Mouse (Mus musculus): Measurements from ENCODE around the gene Vezt. TPM values are rescaled to one million over a fixed set of nuclear protein-coding genes. Genes with fewer than 3 reads are reported as not detected.

The Vezt gene
- total RNA-seq, 1 experiment from 2014 or later: 14.7 TPM

DNA sequence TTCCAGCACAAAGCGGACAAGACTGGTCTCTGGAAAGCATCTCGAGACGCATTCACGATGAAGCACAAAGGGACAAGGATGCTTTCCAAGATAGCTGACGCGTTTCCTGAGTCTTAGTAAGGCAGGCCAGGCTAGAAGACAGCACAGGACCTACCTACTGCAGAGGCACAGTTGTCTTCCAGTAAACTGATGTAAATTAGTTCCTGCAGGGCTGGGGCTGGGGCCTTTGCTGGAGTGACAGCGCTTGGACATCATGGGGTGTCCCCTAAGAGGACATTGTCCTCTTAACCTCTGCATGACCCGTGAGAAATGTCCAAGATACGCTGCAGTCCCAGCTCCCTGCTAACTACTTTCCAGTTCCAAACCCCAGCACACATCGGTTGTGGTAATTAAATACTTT is 66.3 kb downstream of the Vezt start:
- ATAC-seq (replicated peaks; ENCODE audit: low read depth, poor library complexity, severe bottlenecking): no peak

DNA sequence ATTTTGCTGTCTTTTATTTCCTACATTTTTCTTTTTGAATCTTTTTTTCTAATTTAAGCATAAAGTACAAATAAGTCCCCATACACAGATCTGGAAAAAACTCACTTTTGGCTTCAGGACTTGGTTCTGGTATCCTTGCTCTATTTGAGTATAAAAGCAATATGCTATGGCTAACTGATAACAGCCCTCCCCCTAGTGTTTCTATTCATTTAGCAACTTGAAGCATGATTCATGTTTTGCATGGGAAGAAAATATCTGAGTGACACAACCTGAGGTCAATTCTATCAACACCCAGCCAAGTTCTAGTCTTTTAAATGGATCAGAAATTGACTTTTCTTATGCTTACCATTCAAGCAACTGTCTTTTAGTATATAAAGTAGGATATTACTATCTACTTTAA is 68.1 kb downstream of the Vezt start:
- no peak for ATAC-seq (replicated peaks; ENCODE audit: low read depth, poor library complexity, severe bottlenecking)

DNA sequence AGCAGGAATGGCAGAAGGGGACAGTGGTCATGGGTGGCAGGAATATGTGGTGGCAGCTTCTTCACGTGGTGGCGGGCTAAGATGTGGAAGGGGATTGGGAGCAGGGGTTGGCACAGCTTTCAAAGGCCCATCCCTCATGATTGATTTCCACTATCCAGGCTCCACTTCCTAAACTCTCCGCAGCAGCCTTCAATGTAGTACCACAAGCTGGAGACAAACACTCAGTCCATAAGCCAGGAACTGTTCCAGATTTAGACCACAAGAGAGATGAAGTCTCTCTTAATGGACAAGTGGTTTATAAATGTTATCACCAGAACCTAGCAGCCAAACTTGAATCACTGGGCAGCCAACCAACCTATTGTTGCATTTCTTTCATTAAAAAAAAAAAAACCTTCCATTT is 81.6 kb downstream of the Vezt start:
- no peak for ATAC-seq (replicated peaks; ENCODE audit: low read depth, poor library complexity, severe bottlenecking)

DNA sequence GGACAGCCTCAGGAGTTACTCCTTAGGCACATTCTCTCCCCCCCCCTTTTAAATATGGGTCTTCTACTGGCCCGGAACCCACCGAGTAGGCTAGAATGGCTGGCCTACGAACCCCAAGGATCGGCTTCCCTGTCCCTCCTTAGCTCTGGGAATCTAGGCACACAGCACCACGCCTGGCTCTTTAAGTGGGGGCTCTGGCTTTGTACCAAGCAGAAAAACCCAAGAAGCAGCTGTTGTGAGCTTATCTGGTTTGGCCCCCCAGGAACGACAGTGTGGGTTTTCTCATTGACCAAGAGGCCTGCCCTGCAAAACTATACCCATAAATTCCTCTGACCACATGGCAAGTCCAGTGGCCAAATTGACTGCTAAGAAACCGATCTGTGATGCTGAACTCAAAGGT is 82.1 kb downstream of the Vezt start:
- ATAC-seq (replicated peaks; ENCODE audit: low read depth, poor library complexity, severe bottlenecking): no peak

DNA sequence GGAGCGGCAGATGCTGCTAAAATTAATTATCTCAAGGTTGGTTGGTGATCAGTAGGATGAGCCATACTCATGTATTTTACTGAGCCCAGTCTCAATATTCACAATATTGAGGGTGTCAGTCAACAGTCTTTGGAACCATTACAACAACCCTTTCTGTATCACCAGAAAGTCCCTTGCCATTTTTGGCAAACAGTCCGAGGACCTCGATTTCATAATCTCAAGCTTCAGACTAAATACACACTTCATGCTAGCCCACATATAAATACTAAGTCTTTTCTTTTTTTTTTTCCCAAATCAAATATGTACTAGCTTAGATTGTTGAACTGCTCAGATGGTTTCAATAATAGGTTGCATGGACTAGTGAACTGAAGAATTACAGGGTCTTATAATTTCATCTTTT is 84.6 kb downstream of the Vezt start:
- no peak for ATAC-seq (replicated peaks; ENCODE audit: low read depth, poor library complexity, severe bottlenecking)

DNA sequence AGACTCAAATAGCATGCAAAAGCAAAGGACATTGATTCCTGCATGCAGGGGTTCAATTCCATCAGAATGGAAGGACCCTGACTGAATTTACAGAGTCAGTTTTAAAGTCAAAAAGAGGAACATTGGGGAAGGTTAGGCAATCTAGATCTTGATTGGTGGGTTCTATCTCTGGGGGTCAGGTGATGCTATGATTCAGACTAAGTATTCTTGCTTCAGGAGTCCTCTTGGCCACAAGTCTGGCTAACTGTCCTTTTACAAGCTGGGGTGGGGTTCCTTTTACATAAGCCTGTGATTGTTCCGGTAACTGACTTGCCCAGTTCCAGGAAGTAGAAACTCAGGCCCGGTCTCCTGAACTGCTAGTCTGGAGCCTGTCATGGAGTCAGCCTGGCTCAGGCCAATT is 85.7 kb downstream of the Vezt start:
- peak; percentile 88 for ATAC-seq (replicated peaks; ENCODE audit: low read depth, poor library complexity, severe bottlenecking)

DNA sequence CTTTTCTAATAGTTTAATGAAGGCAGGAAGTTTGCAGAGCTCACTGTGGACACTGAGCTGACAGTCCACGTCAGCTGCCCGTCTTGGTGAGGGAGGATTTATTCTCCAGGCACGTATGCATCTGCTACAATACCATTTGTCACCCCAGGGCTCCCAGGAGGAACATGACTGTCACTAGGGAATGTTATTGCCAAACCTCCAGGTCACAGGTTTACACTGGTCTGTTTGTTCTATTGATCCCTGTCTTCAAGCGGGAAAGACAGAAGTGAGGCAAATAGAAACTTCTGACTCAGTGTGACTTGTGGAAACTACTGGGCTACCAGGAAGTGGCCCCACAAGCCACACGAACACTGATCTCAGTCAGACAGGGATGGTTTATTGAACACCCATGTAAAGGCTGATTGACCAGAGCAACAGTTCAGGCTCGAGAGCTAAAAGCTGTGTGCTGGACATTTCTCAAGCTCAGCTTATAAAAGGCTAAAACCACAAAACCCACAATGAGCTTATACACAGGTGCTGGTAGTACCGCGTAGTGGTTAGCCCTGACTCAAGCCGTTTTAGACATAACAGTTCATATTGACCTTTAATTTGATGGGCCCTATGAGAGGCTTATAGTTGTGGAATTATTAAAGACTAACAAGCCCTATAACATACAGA is 89.6 kb downstream of the Vezt start:
- 0 out of 2 replicates have a peak, but pooled peaks have one; percentile 24 for ATAC-seq (replicated peaks; ENCODE audit: low read depth, poor library complexity, severe bottlenecking)

DNA sequence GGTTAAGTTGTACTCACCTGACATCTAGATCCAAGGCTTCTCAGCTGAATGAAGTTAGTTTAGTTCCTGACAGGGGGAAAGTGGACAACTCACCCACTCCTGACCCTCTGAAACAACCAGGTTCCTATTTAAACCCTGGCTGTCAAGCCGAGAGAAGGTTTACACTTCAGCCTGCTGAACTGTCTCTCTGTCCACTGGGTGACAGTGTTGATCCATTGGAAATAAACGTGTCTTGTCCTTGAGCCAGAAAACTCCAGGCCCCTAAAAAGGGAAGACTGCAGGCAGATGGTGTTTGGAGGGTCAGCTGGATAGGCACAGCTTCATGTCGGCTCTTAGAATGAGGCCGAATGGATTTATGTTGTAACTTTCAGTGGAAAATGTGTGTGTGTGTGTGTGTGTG is 90.3 kb downstream of the Vezt start:
- 0 out of 2 replicates have a peak, but pooled peaks have one; percentile 29 for ATAC-seq (replicated peaks; ENCODE audit: low read depth, poor library complexity, severe bottlenecking)

DNA sequence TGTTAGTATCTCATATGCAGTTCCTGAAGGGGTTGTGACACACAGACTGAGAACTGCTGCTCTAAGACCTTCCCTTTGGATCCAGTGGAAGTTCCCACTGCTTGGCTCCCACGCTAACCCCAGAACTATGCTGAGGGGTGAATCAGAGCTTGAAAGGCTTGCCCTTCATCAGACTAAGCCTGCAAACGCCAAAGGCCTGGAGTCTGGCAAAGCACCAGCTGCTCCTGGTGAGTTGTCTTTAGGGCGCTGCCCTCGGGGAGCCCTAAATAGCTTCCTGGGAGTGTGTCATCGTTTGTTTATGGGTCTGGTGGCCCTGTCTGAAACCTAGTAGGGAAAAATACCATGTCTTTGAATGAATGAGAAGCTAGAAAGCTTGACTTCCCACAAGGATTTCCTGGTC is 91.4 kb downstream of the Vezt start:
- ATAC-seq (replicated peaks; ENCODE audit: low read depth, poor library complexity, severe bottlenecking): no peak

DNA sequence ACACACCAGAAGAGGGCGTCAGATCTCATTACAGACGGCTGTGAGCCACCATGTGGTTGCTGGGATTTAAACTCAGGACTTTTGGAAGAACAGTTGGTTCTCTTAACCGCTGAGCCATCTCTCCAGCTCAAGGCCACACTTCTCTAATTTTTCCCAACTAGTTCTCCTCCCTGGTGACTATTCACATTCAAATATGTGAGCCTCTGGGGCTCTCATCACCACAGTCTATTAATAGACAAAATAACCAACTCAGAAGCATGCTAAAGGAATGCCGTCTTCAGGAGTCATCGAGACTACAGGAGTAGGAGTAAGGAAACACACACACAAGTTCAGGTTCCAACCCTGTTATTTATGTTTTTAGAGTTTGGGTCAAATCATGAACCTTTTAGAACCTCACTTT is 95.3 kb downstream of the Vezt start:
- ATAC-seq (replicated peaks; ENCODE audit: low read depth, poor library complexity, severe bottlenecking): no peak

DNA sequence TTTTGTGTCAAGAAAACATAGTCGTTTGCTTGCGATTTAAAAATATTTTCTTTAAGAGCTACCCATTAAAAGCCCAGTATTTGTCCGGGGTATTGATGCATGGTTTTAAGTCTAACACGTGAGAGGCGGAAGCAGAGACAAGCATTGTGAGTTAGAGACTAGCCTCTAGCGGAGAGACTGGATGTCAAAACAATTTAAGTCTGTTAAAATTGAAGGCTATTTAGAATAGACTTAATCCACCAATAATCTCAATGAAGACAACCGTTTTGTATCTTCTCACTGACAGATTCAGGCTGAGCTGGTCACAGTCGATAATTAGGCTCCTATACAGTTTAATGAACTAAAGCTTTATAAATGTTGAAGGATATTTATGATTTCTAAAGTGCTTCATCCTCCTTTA is 95.9 kb downstream of the Vezt start:
- ATAC-seq (replicated peaks; ENCODE audit: low read depth, poor library complexity, severe bottlenecking): no peak

DNA sequence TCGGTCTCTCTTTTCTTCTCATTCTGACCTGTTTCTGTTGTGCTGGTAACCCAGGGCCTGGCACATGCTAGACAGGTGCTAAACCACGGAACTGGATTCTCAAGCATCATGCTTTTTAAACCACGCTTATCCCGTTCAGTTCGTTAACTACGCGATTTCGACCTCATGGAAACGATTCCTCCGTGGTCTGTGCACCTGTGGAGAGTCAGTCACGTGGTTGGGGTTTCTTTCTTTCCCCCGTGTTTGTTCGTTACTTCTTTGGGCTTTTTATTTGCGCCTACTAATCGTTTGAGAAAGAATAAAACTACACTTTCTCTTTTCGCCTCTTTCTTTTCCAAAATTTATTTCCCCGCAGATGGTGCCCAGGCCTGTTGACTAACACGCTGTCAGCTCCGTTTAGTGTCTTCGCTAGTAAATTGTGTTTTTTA is 96.8 kb downstream of the Vezt start:
- no peak for ATAC-seq (replicated peaks; ENCODE audit: low read depth, poor library complexity, severe bottlenecking)

DNA sequence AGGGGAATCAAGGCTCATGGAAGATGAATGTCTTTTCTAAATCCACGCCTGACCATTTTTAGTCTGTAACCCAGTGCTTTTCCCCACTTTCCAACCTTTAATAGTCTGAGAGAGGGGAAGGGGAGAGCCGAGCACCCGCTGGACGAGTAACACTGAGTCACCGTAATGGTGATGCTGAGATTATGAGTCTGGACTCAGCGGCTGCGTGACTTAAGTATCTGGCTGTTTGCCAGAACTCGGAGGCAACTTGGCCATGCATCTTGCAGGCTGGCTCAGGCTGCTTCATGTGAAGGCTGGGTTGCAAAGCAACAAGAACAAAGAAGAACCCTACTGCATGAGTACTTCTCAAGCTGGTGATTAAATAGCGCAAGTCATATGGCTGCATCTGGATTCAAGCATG is 101.6 kb downstream of the Vezt start:
- ATAC-seq (replicated peaks; ENCODE audit: low read depth, poor library complexity, severe bottlenecking): no peak

DNA sequence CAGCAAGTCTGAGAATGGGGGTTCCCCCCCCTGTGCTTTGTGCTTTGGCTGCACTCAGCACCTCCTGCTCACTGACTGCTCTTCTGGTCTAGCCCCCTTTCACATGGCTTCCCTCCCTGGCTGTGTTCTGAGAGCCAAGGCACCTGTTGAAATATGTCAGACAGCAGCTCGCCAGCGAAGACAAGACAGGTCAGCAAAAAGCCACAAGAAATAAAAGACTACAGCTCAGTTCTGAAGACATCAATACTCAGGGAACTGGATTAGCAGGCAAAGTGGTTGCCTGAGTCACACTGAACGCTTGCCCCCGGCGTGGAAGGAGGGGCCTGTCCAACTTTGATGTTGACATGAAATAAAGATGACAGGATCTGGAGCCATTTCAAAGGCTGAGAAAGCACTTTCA is 102.8 kb downstream of the Vezt start:
- no peak for ATAC-seq (replicated peaks; ENCODE audit: low read depth, poor library complexity, severe bottlenecking)

DNA sequence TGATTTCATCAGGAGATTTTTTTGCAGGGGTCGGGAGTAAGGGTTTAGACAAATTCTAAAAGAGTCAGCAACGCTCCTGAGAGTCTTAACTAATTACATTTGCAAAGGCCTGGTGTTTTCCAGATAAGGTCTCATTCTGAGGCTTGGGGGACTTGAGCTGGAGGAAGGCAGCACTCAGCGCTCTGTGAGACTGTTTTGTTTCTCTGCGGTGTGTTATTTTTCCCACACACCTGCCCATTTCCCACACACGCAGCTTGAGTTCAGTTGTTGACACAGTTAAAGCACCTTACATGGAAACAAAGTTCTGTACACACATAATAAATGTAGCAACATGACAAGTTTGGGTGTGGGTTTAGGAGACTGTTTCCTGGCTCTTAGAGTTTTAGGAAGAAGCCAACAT is 103.6 kb downstream of the Vezt start:
- no peak for ATAC-seq (replicated peaks; ENCODE audit: low read depth, poor library complexity, severe bottlenecking)

DNA sequence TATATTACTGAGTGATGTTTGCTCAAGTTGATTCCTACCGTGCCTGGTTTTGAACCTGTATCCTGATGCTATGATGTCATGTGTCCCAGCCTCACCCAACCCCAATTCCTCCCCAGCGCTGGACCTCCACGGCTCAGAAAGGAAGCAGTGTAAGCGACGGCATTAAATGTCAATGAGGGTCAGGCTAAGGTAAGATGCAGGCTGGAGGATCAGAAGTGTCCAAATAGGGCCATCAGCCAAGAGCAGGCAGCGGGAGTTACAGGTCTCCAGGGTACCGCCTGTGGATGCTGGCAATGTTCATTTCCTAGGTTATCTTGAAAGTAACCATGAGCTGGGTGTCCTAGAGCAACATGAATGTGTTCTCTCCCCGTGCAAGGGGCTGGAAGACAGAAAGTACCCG is 104.2 kb downstream of the Vezt start:
- no peak for ATAC-seq (replicated peaks; ENCODE audit: low read depth, poor library complexity, severe bottlenecking)

DNA sequence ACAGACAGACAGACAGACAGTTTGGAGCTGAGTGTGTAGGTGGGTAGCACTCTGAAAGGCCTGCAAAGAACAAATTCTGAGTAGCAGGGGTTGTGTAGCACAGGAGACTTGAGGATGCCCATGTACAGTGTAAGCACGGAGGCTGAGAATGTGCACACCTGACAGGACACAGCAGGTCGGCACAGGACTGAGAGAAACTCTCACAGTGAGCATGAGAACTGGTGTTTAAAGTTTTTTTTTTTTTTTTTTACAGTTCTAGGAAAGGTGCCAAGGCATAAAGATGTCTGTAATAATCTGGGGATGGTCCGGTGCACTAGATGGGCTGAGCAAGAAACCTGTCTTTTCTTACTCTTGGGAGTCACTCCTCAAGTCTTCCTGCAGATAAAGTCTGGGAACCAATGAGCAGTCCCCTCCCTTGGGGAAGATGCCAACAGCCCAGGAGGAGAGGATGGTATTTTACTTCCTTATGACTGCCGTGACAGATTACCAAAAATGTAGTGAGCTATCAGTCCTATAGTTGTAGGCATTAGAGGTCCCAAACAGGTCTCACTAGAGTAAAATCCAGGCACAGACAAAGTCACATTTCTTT is 105.3 kb downstream of the Vezt start:
- no peak for ATAC-seq (replicated peaks; ENCODE audit: low read depth, poor library complexity, severe bottlenecking)

DNA sequence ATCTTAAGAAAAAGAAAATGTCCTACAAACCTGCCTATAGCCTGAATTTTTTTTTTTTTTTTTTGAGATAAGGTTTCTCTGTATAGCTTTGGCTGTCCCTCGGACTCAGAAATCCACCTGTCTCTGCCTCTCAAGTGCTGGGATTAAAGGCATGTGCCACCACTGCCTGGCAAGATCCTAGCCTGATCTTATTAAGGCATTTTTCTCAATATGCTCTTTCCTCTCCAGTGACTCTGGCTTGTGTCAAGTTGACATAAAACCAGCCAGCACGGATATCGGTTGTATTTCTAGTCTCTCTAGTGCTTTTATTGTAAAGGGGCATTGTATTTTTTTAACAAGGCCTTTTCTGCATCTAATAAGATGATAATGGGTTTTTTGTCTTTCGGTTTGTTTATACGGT is 111.0 kb downstream of the Vezt start:
- ATAC-seq (replicated peaks; ENCODE audit: low read depth, poor library complexity, severe bottlenecking): no peak

DNA sequence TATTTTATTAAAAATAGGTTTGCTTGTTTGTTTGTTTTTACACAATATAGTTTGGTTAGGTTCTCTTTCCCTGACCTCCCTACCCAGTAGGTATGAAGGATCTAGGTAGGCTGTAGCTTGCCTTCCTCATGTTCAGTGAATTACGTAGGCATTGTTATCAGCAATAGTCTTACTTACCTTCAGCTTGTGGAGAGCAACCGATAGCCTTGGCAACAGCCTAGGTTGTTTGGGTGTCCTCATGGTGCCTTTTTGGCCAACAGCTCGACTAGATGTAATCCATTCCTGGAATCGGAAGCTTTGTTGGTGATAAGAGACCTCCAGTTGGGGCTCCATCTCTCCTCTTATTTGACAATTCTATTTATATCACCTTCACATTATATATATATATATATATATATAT is 114.5 kb downstream of the Vezt start:
- ATAC-seq (replicated peaks; ENCODE audit: low read depth, poor library complexity, severe bottlenecking): no peak

DNA sequence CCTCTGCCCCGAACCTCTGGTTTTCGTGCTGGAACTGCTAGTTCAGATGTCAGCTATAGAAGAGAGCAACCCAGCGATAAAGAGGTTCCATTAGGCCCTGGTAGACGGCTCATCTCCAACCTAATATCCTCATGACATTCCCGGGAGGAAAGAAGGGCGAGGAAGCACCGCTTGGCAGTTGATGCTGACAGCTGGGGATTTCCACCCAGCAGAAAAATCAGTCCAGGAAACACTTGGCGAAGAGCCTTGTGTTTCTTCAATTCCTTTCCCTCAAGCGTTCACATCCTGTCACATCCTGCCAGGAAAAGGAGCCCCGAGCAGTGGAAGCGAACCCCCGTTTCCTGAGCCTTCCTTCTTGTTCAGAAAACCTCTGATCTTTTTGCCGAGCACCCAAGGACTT is 116.4 kb downstream of the Vezt start:
- no peak for ATAC-seq (replicated peaks; ENCODE audit: low read depth, poor library complexity, severe bottlenecking)

DNA sequence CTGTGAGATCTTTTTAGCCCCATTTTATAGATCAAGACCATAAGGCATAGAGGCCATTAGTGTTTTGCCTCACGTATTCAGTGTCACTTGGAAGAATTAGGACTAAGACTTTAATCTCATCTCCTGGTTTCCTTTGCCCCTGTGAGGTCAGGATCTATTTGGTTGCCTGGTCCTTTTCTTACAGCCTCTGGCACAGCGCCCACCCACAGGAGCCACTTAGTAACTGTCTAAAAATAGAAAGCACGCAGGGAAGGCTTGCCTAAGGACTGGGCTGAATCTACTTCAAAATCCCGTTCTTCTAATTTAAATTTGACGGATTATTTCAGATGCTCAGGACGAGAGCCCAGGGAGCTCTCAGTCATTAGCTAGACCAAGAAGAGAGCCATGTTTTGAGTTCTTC is 116.9 kb downstream of the Vezt start:
- ATAC-seq (replicated peaks; ENCODE audit: low read depth, poor library complexity, severe bottlenecking): no peak

DNA sequence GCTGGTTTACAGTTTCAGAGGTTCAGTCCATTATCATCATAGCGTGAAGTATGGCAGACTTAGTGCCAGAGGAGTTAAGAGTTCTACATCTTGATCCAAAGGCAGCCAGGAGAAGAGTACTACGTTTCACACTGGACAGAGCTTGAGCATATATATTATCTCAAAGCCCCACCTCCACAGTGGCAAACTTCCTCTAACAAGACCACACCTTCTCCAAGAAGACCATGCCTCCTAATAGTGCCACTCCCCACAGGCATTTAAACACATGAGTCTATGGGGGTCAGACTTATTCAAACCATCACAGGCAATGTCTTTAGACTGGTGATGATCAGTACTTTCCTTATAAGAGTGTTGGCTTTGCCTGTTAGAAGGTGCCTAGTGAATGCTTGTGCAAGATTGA is 117.5 kb downstream of the Vezt start:
- ATAC-seq (replicated peaks; ENCODE audit: low read depth, poor library complexity, severe bottlenecking): peak; percentile 50; the same call in 1 of the 2 replicates

All from common myeloid progenitor, adult 5-6 weeks (primary cell).